Mouse (Mus musculus) bone marrow macrophage, adult 2 months (primary cell): Measurements from ENCODE around the gene Ndufs7.
"Not testable (repeated sequence)": the region's sequence is repeated elsewhere in the genome, so short reads cannot be mapped to it uniquely, and the experiment has no call there.

ENCODE experiments used
- CTCF ChIP-seq: IDR thresholded peaks from 2 replicates; pipeline ENCODE4 v1.5.1; 2012; ENCODE audit warnings: low read depth, mild to moderate bottlenecking, low read length, moderate library complexity
- POLR2A ChIP-seq: IDR thresholded peaks from 2 replicates; pipeline ENCODE4 v1.6.1; 2012; ENCODE audit warnings: mild to moderate bottlenecking, low read depth, low read length, borderline replicate concordance

DNA sequence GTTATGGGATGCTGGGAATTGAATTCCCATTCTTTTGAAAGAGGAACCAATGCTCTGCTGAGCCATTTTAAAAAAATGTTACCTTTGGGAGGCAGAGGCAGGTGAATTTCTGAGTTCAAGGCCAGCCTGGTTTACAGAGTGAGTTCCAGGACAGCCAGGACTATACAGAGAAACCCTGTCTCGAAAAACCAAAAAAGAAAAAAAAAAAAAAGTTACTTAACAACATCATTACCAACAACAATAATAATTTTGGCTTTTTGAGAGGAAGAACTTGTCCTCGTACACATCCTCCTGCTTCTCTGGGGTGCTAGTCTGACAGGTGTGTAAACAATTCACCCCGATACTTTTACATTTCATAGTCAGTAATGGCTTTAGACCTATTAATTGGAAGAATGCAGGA, 484 bp upstream of the Ndufs7 start:
- not testable (repeated sequence) for TF ChIP-seq POLR2A, CTCF
